Mouse (Mus musculus): ENCODE data around the gene Klhl15.
"Not testable (repeated sequence)": the region's sequence is repeated elsewhere in the genome, so short reads cannot be mapped to it uniquely, and the experiment has no call there.

The Klhl15 gene

GRCm38 (mm10) chrX:94234532-94235189 is at the start of gene Klhl15:
TSS of gene Klhl15 (plus strand) at chrX:94234599.
- no peak for DNase-seq (ENCODE audit: low read depth, low spot score)

GRCm38 (mm10) chrX:94185156-94185555 is 49.2 kb upstream of the Klhl15 start:
- DNase-seq (ENCODE audit: low read depth, low spot score) = no peak

GRCm38 (mm10) chrX:94193901-94194300 is 40.5 kb upstream of the Klhl15 start:
- not testable (repeated sequence) for DNase-seq (ENCODE audit: low read depth, low spot score)

DNA sequence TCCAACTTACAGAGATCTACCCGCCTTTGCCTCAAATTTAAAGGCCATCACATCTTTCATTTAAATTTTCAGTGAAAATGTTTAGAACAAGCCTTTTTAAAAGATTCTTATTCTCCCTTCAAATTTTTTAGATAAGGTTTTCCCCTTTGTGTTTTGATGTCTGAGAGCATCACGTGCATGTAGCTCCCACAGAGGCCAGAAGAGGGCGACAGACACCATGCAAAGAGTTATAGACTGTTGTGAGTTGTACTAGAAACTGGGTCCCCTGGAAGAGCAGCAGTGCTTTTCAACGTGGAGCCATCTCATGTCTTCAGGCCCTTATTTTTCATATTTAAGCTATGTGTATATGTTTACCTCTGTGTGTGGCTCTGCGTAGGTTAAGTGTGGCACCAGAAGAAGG is 36.6 kb upstream of the Klhl15 start:
- no peak for DNase-seq (ENCODE audit: low read depth, low spot score)

DNA sequence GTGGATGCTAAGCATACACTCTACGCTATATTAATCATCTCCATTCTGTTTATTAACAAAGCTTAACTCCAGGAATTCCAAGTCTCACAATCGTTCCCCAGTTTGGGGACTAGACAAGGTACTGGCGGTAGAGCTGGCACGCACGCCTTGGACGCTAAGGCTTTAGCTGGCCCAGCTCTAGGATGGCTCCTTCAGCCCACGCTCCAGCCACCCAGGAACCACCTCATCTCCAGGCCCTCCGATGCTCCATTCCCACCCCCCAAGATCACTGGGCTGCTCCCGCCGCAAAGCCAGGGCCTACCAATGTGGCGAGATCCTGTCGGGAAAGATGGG is 22.2 kb upstream of the Klhl15 start:
- no peak for DNase-seq (ENCODE audit: low read depth, low spot score)

DNA sequence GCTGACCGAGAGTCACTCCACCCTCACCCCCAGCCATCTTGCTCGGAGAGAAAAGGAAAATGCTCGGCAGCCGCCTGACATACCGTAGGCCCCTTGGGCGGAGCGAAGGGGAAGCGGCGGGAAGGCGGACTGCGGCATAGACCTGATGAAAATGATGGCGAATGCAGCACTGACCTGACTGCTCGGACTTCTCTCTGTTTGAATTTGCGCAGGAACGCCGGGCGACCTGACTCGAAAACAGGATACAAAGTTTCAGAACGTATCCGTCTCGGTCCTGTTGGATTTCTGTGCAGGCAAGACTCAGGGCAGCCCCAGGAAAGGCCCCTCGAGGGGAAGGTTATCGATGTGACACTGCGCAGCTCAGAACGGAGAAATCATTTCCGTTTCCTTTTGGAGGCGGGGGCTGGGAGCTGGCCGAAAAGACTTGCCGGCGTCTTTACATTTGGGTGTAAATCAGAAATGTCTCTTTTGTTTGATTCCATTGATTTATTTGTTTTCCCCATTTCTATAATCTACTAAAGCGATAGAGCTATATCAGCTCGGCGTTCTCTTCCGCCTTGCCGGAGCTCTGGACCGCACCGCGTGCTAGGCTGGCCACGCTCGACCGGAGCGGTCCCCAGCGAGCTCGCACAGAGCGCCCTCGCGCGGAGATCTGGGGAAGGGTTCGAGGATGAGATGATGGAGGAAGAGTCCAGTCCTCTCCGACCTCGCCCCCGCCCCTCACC is 21.6 kb upstream of the Klhl15 start, which contains the start of gene Eif2s3x:
Gene Eif2s3x (minus strand): TSS at position 266 of the 725 bp plus-strand sequence.
- peak; percentile 72 for DNase-seq (ENCODE audit: low read depth, low spot score)

- no peak for DNase-seq (ENCODE audit: low read depth, low spot score)
These were observed 21.0 kb upstream of the Klhl15 start for GRCm38 (mm10) chrX:94213384-94213783.

DNA sequence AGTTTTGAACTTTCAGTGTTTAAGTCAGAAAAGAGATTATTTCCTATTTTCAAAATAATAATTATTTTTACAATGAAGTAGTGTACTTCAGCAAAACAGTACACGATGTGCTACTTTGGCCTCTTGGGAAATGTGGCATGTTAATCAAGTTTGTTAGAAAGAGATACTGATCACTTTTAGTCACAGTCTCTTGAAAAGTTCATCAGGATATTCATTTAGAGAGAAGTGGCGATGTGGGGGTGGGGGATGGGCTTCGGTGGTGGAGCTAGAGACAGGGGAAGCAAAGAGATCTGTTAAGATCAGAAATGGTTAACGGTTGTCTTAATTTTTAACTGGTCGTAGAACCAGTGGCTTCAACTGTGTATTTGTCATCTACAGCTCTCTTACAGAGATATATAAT is 967 bp upstream of the Klhl15 start:
- no peak for DNase-seq (ENCODE audit: low read depth, low spot score)

DNA sequence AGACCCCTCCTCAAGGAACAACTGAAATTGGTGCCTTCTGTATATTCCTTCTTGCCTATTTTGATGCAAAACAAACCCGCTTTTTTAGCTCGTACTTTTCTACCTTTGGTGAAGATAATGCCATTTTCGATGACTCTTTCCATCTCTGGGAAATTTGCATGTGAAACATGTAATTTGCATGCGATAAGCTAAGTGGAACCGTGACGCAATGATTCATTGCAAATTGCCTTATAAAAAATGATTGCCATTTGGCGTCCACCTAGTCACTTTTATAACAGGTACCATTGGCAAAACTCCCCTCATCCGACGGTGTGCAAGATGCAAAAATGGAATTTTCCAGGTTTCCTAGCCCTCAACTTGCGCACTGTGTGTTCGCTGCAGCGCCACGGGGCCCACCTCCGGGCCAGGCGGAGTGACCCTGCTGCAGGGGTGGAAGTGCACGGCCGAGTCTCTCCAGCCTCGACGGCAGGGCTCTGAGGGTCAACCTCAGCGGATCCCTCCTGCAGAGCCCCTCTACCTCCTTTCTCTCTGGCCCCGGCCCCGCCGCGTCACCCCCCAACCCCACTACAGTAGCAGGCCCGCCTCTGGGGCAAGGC is 365 bp upstream of the Klhl15 start:
- no peak for DNase-seq (ENCODE audit: low read depth, low spot score)

DNA sequence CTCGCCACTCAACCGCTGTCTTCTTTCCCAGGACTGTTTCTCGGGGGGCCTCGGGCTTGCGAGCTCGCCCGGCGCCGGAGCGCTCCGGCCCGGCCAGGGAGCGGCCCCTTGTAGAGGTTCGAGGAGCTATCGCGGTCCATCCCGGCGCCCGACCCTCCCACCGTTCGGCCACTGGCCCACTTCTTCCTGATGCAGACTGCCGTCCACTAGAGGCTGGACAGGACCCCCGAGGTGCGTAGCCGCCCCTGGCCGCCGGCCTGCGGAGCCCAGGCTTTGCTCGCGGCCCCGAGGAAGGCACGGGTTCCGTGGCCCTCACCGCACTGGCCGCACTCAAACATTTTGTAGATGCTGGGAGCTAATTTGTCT is 774 bp downstream of the Klhl15 start:
- DNase-seq (ENCODE audit: low read depth, low spot score) = no peak

DNA sequence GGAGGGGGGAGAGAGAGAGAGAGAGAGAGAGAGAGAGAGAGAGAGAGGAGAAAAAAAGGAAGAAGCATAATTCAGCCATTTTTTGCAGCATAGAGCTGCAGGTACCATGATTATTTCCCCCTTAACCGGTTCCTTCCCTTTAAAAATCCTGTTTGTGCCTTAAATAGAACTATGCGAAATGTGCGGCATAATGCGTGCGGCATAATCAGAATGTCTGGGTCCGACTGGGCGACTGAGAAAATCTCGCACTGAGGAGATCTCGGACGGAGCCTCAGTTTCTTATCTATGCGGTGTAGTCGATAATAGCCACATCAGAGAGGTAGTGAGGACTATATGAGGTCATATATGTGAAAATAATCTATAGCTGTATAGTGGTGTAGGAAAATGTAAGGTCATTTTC is 1.2 kb downstream of the Klhl15 start:
- no peak for DNase-seq (ENCODE audit: low read depth, low spot score)

GRCm38 (mm10) chrX:94288923-94289322 is 54.5 kb downstream of the Klhl15 start:
- no peak for DNase-seq (ENCODE audit: low read depth, low spot score)

- DNase-seq (ENCODE audit: low read depth, low spot score) = no peak
These were observed 68.5 kb downstream of the Klhl15 start for GRCm38 (mm10) chrX:94302928-94303327.

DNA sequence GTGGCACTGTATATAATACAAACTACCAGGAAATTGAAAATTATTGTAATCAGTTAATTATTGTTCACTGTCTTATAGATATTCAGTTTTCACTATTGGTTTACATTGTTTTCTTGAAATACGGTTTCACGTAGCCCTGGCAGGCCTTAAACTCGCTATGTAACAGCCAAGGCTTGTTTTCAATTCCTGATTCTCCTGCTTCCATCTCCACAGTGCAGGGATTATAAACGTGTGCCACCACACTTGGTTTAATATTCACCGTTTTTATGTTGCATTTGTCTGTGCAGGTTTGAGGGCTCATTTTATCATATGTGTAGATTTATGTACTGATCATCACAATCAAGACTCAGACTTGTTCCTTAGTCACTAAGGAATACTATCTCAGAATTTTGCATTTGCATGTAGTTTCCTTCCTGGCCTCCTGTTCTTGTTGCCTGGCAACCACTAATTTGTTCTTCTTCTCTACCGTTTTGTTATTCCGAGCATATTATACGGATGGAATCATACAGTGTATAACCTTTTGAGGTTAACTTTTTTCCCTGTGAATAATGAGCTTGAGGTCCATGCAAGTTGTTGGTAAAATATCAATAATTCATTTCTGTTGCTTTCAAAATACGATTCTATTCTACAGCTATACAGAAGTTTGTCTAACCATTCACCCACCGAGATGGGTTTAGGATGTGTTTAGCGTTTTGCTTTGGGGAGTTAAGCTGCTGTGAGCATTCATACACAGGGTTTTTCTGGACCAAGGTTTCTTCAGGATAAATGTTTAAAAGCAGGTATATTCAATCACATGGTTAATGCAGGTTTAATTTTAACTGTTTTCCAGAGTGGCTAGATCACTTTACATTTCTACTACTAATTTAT is 86.9 kb downstream of the Klhl15 start:
- DNase-seq (ENCODE audit: low read depth, low spot score) = peak; percentile 6
